Mouse (Mus musculus) thymus, postnatal 14 days (tissue): Measurements from ENCODE around the gene Ranbp3.

Source experiments
- DNase-seq: peaks from one replicate; pipeline ENCODE4 v3.0.0; 2021

Ranbp3 gene

DNA sequence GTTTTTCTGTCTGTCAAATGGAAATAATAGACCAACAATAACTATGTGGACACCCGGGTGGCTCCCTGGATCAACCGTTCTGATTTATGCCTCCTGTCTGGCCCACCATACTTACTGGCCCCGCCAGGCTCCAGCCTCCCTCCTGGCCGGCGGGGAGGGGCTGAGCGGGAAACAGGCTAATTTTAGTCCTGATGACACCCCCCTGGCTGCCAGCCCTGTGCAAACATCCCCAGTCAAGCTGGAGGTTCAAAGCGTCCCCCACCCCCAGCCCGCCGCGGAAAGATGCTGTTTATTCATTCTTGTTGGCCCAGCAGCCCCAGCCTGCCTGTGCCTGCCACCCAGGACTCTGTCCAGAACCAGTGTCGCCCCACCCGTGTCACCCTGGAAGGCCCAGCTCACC is 55.0 kb downstream of the Ranbp3 start:
- no peak for DNase-seq

GRCm38 (mm10) chr17:56729151-56729550 is 56.1 kb downstream of the Ranbp3 start:
- DNase-seq = no peak

- no peak for DNase-seq
Measured at GRCm38 (mm10) chr17:56729656-56730055, 56.6 kb downstream of the Ranbp3 start.

GRCm38 (mm10) chr17:56736534-56736933 is 63.4 kb downstream of the Ranbp3 start:
- DNase-seq = peak; percentile 42

GRCm38 (mm10) chr17:56738221-56738620 is 65.1 kb downstream of the Ranbp3 start:
- DNase-seq = no peak

GRCm38 (mm10) chr17:56740118-56740787 is 67.2 kb downstream of the Ranbp3 start:
- DNase-seq = no peak

GRCm38 (mm10) chr17:56740788-56741160 is 67.7 kb downstream of the Ranbp3 start:
- DNase-seq = no peak

DNA sequence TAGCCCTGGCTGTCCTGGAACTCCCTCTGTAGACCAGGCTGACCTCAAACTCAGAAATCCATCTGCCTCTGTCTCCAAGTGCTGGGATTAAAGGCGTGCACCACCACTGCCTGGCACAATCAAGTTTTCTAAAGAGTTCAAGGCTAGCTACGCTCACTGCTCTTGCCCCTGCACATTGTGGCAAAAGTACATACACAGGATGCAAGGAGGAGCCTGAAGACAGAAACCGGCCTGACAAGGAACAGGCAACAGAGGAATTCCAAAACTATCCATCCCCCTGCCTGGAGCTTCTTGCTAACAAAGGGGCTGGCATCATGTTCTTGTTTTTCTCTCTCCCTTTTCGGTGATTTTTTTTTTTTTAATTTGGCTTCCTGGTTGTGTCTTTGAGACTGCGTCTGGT is 71.1 kb downstream of the Ranbp3 start:
- no peak for DNase-seq

GRCm38 (mm10) chr17:56751404-56752072 is 78.4 kb downstream of the Ranbp3 start:
- no peak for DNase-seq

GRCm38 (mm10) chr17:56753452-56753851 is 80.4 kb downstream of the Ranbp3 start:
- DNase-seq = peak; percentile 9

- peak; percentile 43 for DNase-seq
Measured at GRCm38 (mm10) chr17:56754271-56755185, 81.4 kb downstream of the Ranbp3 start.

GRCm38 (mm10) chr17:56756703-56757399 is 83.8 kb downstream of the Ranbp3 start:
- peak; percentile 56 for DNase-seq

DNA sequence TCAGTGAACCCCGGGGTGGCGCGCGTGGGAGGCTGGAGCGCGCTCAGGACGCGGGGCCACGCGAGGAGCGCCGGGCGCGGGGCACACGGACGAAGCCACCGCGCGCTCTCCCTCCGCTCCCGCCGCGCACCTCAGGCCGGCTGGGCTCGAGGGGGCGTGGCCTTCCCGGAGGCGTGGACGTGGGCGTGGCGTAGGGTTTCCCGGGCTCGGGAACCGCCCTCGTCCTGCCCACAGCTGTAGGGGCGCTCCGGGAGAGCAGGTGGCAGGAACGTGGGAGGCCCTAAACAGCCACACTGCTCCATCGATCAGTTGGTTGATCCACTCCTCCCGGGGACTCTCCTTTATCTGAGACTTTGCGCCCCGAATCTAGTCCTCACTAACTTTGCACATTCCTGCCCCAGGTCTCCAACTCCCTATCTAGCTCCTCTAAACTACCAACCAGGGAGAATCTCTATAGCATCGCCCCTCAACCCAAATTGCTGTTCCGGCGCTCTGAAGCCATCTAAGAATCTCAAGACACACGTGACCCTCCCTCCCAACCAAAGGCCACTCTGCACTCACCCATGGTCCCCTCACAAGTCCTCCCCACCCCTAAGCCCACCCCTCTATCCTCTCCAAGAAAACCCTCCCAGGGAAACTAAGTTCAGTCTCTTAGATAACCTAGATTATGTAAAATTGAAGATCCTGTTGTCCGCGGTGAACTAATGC is 84.5 kb downstream of the Ranbp3 start, which contains the start of gene Nrtn:
TSS of gene Nrtn (minus strand) at position 115 of the 708 bp plus-strand sequence.
- peak; percentile 90 for DNase-seq

GRCm38 (mm10) chr17:56758132-56758531 is 85.0 kb downstream of the Ranbp3 start:
- DNase-seq = peak; percentile 90

DNA sequence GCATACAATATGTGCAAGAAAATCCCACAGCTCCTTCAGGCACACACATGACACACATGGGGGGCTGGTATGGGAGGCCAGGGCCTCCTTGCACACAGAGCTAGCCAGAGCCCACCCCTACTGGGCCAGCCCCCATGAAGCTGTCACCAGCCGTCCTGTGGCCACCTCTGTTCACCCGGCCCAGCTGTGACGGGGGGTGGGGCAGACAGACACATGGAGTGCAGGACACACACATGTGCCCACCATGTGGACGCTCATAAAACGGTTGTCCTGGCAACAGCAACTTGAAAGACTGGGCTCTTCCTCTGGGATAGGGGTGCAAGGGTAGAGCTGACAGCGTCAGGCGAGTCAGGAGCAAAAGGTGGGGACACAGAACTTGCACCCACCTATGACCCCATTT is 86.2 kb downstream of the Ranbp3 start:
- DNase-seq = no peak

GRCm38 (mm10) chr17:56761077-56761476 is 88.0 kb downstream of the Ranbp3 start:
- no peak for DNase-seq
